Mouse (Mus musculus): ENCODE results near the gene Arrdc4.

Gene Arrdc4

GRCm38 (mm10) chr7:68748761-68749635, at the start of gene Arrdc4:
Gene Arrdc4, minus strand, starts transcription at chr7:68749241.
- peak; percentile 90 for DNase-seq

- no peak for DNase-seq
These were observed 46.5 kb upstream of the Arrdc4 start for GRCm38 (mm10) chr7:68795578-68795977.

- no peak for DNase-seq
These were observed 39.7 kb upstream of the Arrdc4 start for GRCm38 (mm10) chr7:68788711-68789110.

GRCm38 (mm10) chr7:68771757-68772094, 22.7 kb upstream of the Arrdc4 start:
- no peak for DNase-seq

GRCm38 (mm10) chr7:68770894-68771756, 22.1 kb upstream of the Arrdc4 start:
- DNase-seq = no peak

GRCm38 (mm10) chr7:68765926-68766325, 16.9 kb upstream of the Arrdc4 start:
- no peak for DNase-seq

GRCm38 (mm10) chr7:68759148-68759724, 10.2 kb upstream of the Arrdc4 start:
- DNase-seq = no peak

- DNase-seq = no peak
These were observed 7.7 kb upstream of the Arrdc4 start for GRCm38 (mm10) chr7:68756656-68757204.

GRCm38 (mm10) chr7:68749919-68750318, 878 bp upstream of the Arrdc4 start:
- DNase-seq = no peak

- DNase-seq = peak in 1 of 2 experiments; percentile 2
These were observed 680 bp downstream of the Arrdc4 start for GRCm38 (mm10) chr7:68748361-68748760.

- no peak for DNase-seq
These were observed 4.4 kb downstream of the Arrdc4 start for GRCm38 (mm10) chr7:68744616-68745015.

GRCm38 (mm10) chr7:68744206-68744605, 4.8 kb downstream of the Arrdc4 start:
- DNase-seq = no peak

- DNase-seq = no peak
These were observed 8.3 kb downstream of the Arrdc4 start for GRCm38 (mm10) chr7:68740763-68741162.

- DNase-seq = no peak
These were observed 10.2 kb downstream of the Arrdc4 start for GRCm38 (mm10) chr7:68738676-68739399.

- DNase-seq = no peak
These were observed 22.7 kb downstream of the Arrdc4 start for GRCm38 (mm10) chr7:68726380-68726779.

GRCm38 (mm10) chr7:68724711-68725110, 24.3 kb downstream of the Arrdc4 start:
- no peak for DNase-seq

- no peak for DNase-seq
These were observed 27.5 kb downstream of the Arrdc4 start for GRCm38 (mm10) chr7:68721520-68721919.

GRCm38 (mm10) chr7:68717988-68718387, 31.1 kb downstream of the Arrdc4 start:
- no peak for DNase-seq

- no peak for DNase-seq
These were observed 31.5 kb downstream of the Arrdc4 start for GRCm38 (mm10) chr7:68717498-68717897.

GRCm38 (mm10) chr7:68716926-68717325, 32.1 kb downstream of the Arrdc4 start:
- DNase-seq = no peak

- DNase-seq = no peak
These were observed 36.1 kb downstream of the Arrdc4 start for GRCm38 (mm10) chr7:68712928-68713327.

- DNase-seq = no peak
These were observed 36.6 kb downstream of the Arrdc4 start for GRCm38 (mm10) chr7:68712425-68712824.

GRCm38 (mm10) chr7:68709319-68709573, 39.8 kb downstream of the Arrdc4 start:
- no peak for DNase-seq
